Mouse (Mus musculus): ENCODE data around the gene A630001G21Rik. TPM values are rescaled to one million over a fixed set of nuclear protein-coding genes. Genes with fewer than 3 reads are reported as not detected.
"Not testable (repeated sequence)": the region's sequence is repeated elsewhere in the genome, so short reads cannot be mapped to it uniquely, and the experiment has no call there.

The A630001G21Rik gene
- 1.4 and 2.3 TPM in 2 replicates for polyA plus RNA-seq (2014; fragmentation: Nextera tagmentation; extraction: Ambion mirVana)

GRCm38 (mm10) chr1:85778436-85778835 is at the start of gene A630001G21Rik:
Gene A630001G21Rik, minus strand, starts transcription at chr1:85778643.
- H3K27me3 ChIP-seq (ENCODE audit: control insufficient read depth, insufficient read depth, low read length) = no peaks in the 10 kb centered on the region
- no peak within 1 kb of the TSS for H3K9ac ChIP-seq (ENCODE audit: low read depth, low read length)
- DNase-seq (ENCODE audit: low spot score) (no peak), ATAC-seq (ENCODE audit: low FRiP score) (no peak)
- H3K27ac ChIP-seq (ENCODE audit: low read depth, low read length) = no peak within 1 kb of the TSS
- 88% methylated on average over 4 of the region's 4 CpGs for WGBS
- no peaks in the 10 kb centered on the region for H3K36me3 ChIP-seq (ENCODE audit: control insufficient read depth, insufficient read depth, low read length)
- no peak within 1 kb of the TSS for H3K4me2 ChIP-seq (replicated peaks; ENCODE audit: low read depth, low read length)
- H3K9me3 ChIP-seq (ENCODE audit: control insufficient read depth, low read length) = no peaks in the 10 kb centered on the region
- H3K4me3 ChIP-seq (ENCODE audit: low read depth, low read length) = no peak within 1 kb of the TSS
- no peaks in the 10 kb centered on the region for H3K4me1 ChIP-seq (replicated peaks; ENCODE audit: control insufficient read depth, insufficient read depth, low read length)

GRCm38 (mm10) chr1:85827166-85827565 is 48.7 kb upstream of the A630001G21Rik start:
- 91% methylated on average over 5 of the region's 5 CpGs for WGBS
- no peak overlapping the region for H3K9ac ChIP-seq (ENCODE audit: low read depth, low read length)
- no peaks in the 10 kb centered on the region for H3K9me3 ChIP-seq (ENCODE audit: control insufficient read depth, low read length)
- ATAC-seq (ENCODE audit: low FRiP score) (no peak), DNase-seq (ENCODE audit: low spot score) (no peak)
- H3K4me3 ChIP-seq (ENCODE audit: low read depth, low read length) = no peak overlapping the region
- no peak overlapping the region for H3K27ac ChIP-seq (ENCODE audit: low read depth, low read length)
- H3K27me3 ChIP-seq (ENCODE audit: control insufficient read depth, insufficient read depth, low read length) = no peaks in the 10 kb centered on the region
- H3K36me3 ChIP-seq (ENCODE audit: control insufficient read depth, insufficient read depth, low read length) = 0 out of 2 replicates have a peak, but pooled peaks cover 3% of the 10 kb centered on the region
- no peak overlapping the region for H3K4me2 ChIP-seq (replicated peaks; ENCODE audit: low read depth, low read length)
- no peaks in the 10 kb centered on the region for H3K4me1 ChIP-seq (replicated peaks; ENCODE audit: control insufficient read depth, insufficient read depth, low read length)

- Histone ChIP-seq H3K36me3 (ENCODE audit: control insufficient read depth, insufficient read depth, low read length) (peaks cover 6% of the 10 kb centered on the region; the same call in 1 of the 2 replicates), H3K9ac (ENCODE audit: low read depth, low read length) (no peak overlapping the region), H3K9me3 (ENCODE audit: control insufficient read depth, low read length) (no peaks in the 10 kb centered on the region), H3K27ac (ENCODE audit: low read depth, low read length) (no peak overlapping the region), H3K4me1 (replicated peaks; ENCODE audit: control insufficient read depth, insufficient read depth, low read length) (no peaks in the 10 kb centered on the region), H3K4me3 (ENCODE audit: low read depth, low read length) (no peak overlapping the region), H3K4me2 (replicated peaks; ENCODE audit: low read depth, low read length) (no peak overlapping the region), H3K27me3 (ENCODE audit: control insufficient read depth, insufficient read depth, low read length) (no peaks in the 10 kb centered on the region)
- no peak for DNase-seq (ENCODE audit: low spot score)
- WGBS = 87% methylated on average over 3 of the region's 3 CpGs
- ATAC-seq (ENCODE audit: low FRiP score) = no peak
These were observed 46.5 kb upstream of the A630001G21Rik start for GRCm38 (mm10) chr1:85824905-85825304.

- H3K4me3 ChIP-seq (ENCODE audit: low read depth, low read length) = no peak overlapping the region
- peaks cover 8% of the 10 kb centered on the region; the same call in 1 of the 2 replicates for H3K36me3 ChIP-seq (ENCODE audit: control insufficient read depth, insufficient read depth, low read length)
- no peaks in the 10 kb centered on the region for H3K4me1 ChIP-seq (replicated peaks; ENCODE audit: control insufficient read depth, insufficient read depth, low read length)
- H3K4me2 ChIP-seq (replicated peaks; ENCODE audit: low read depth, low read length) = no peak overlapping the region
- no peaks in the 10 kb centered on the region for H3K9me3 ChIP-seq (ENCODE audit: control insufficient read depth, low read length)
- 94% methylated on average over 8 of the region's 8 CpGs for WGBS
- H3K27me3 ChIP-seq (ENCODE audit: control insufficient read depth, insufficient read depth, low read length) = no peaks in the 10 kb centered on the region
- no peak overlapping the region for H3K27ac ChIP-seq (ENCODE audit: low read depth, low read length)
- no peak for ATAC-seq (ENCODE audit: low FRiP score)
- DNase-seq (ENCODE audit: low spot score) = no peak
- H3K9ac ChIP-seq (ENCODE audit: low read depth, low read length) = no peak overlapping the region
These were observed 43.8 kb upstream of the A630001G21Rik start for GRCm38 (mm10) chr1:85822239-85822638.

GRCm38 (mm10) chr1:85819695-85820094 is 41.3 kb upstream of the A630001G21Rik start:
- Histone ChIP-seq H3K27me3 (ENCODE audit: control insufficient read depth, insufficient read depth, low read length) (no peaks in the 10 kb centered on the region), H3K4me3 (ENCODE audit: low read depth, low read length) (no peak overlapping the region), H3K36me3 (ENCODE audit: control insufficient read depth, insufficient read depth, low read length) (peaks cover 8% of the 10 kb centered on the region; the same call in 1 of the 2 replicates), H3K27ac (ENCODE audit: low read depth, low read length) (no peak overlapping the region), H3K4me2 (replicated peaks; ENCODE audit: low read depth, low read length) (no peak overlapping the region), H3K9me3 (ENCODE audit: control insufficient read depth, low read length) (no peaks in the 10 kb centered on the region), H3K4me1 (replicated peaks; ENCODE audit: control insufficient read depth, insufficient read depth, low read length) (no peaks in the 10 kb centered on the region), H3K9ac (ENCODE audit: low read depth, low read length) (no peak overlapping the region)
- no peak for DNase-seq (ENCODE audit: low spot score)
- ATAC-seq (ENCODE audit: low FRiP score) = no peak
- WGBS = 97% methylated on average over 1 of the region's 1 CpGs

DNA sequence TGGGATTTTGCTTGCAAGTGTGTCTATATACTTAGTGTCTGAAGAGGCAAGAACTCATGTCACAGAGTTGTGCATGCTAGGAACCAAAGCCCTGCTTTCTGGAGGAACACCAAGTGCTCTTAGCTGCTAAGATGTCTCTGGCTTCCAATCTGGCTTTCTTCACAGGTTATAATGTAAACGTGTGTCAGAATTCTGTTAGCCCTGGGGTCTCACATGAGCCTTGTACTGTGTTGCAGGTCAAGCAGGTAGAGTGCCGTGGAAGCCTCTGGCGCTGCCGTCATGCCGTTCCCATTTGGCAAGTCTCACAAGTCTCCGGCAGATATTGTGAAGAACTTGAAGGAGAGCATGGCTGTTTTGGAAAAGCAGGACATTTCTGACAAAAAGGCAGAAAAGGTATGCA is 39.7 kb upstream of the A630001G21Rik start:
- DNase-seq (ENCODE audit: low spot score) (no peak), ATAC-seq (ENCODE audit: low FRiP score) (no peak)
- Histone ChIP-seq H3K27me3 (ENCODE audit: control insufficient read depth, insufficient read depth, low read length) (no peaks in the 10 kb centered on the region), H3K9me3 (ENCODE audit: control insufficient read depth, low read length) (no peaks in the 10 kb centered on the region), H3K36me3 (ENCODE audit: control insufficient read depth, insufficient read depth, low read length) (peaks cover 6% of the 10 kb centered on the region; the same call in 1 of the 2 replicates), H3K4me1 (replicated peaks; ENCODE audit: control insufficient read depth, insufficient read depth, low read length) (no peaks in the 10 kb centered on the region), H3K4me3 (ENCODE audit: low read depth, low read length) (no peak overlapping the region), H3K27ac (ENCODE audit: low read depth, low read length) (no peak overlapping the region), H3K9ac (ENCODE audit: low read depth, low read length) (no peak overlapping the region), H3K4me2 (replicated peaks; ENCODE audit: low read depth, low read length) (no peak overlapping the region)
- 95% methylated on average over 6 of the region's 6 CpGs for WGBS

DNA sequence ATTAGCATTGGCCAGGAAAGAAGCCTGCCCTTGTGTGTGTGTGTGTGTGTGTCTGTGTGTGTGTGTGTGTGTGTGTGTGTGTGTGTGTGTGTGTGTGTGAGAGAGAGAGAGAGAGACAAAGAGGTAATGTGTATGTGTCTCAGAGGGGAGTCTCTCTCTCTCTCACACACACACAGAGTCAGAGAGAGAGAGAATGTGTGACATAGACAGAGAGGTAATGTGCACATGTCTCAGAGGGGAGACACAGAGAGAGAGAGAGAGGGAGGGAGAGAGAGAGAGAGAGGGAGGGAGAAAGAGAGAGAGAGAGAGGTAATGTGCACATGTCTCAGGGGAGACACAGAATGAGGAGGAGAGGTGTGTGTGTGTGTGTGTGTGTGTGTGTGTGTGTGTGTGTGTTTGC is 35.8 kb upstream of the A630001G21Rik start:
- H3K4me1 ChIP-seq (replicated peaks; ENCODE audit: control insufficient read depth, insufficient read depth, low read length); H3K4me2 ChIP-seq (replicated peaks; ENCODE audit: low read depth, low read length); H3K9me3 ChIP-seq (ENCODE audit: control insufficient read depth, low read length); H3K27ac ChIP-seq (ENCODE audit: low read depth, low read length); H3K36me3 ChIP-seq (ENCODE audit: control insufficient read depth, insufficient read depth, low read length); ATAC-seq (ENCODE audit: low FRiP score); H3K9ac ChIP-seq (ENCODE audit: low read depth, low read length); H3K27me3 ChIP-seq (ENCODE audit: control insufficient read depth, insufficient read depth, low read length); DNase-seq (ENCODE audit: low spot score); H3K4me3 ChIP-seq (ENCODE audit: low read depth, low read length): not testable (repeated sequence)

DNA sequence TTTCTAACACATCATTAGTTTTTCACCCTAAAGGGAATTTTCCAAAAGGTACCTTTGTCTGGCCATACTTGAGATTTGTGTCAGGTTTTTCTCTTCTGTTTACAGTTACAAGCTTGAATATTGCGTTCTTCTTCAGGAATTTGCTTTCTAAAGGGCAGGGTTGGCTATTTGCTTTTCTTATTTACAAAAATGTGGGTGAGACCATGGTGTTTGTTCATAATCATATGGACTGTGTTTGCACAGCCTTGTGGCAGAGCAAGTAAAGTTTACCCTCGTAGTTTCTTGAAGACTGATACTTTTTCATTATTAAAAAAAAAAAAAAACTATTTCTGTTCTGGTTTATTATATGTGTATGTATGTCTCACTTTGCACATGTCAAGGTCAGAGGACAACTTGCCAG is 32.3 kb upstream of the A630001G21Rik start:
- Histone ChIP-seq H3K27me3 (ENCODE audit: control insufficient read depth, insufficient read depth, low read length) (no peaks in the 10 kb centered on the region), H3K4me1 (replicated peaks; ENCODE audit: control insufficient read depth, insufficient read depth, low read length) (no peaks in the 10 kb centered on the region), H3K27ac (ENCODE audit: low read depth, low read length) (no peak overlapping the region), H3K9me3 (ENCODE audit: control insufficient read depth, low read length) (no peaks in the 10 kb centered on the region), H3K9ac (ENCODE audit: low read depth, low read length) (no peak overlapping the region), H3K4me2 (replicated peaks; ENCODE audit: low read depth, low read length) (no peak overlapping the region), H3K4me3 (ENCODE audit: low read depth, low read length) (no peak overlapping the region), H3K36me3 (ENCODE audit: control insufficient read depth, insufficient read depth, low read length) (no peaks in the 10 kb centered on the region)
- WGBS = 92% methylated on average over 2 of the region's 2 CpGs
- no peak for ATAC-seq (ENCODE audit: low FRiP score)
- DNase-seq (ENCODE audit: low spot score) = no peak

DNA sequence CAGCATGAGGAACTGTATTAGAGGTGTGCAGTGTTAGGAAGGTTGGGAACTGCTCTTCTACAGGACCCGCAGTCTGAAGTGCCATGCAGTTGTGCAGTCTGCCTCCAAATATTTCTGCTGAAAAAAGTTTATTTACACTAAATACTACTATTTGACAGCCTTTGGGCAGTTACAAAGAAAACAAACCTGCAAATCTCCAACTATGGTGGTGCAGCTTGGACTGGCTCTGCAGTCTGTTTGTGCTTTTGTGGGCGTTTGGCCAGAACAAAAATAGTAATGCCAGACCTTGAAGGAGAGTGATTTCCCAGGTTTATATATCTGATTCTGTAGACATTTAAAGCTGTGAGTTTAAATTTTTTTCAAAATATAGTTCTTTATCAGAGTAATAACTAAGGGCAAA is 31.9 kb upstream of the A630001G21Rik start:
- H3K36me3 ChIP-seq (ENCODE audit: control insufficient read depth, insufficient read depth, low read length) = no peaks in the 10 kb centered on the region
- no peak overlapping the region for H3K4me3 ChIP-seq (ENCODE audit: low read depth, low read length)
- no peak overlapping the region for H3K4me2 ChIP-seq (replicated peaks; ENCODE audit: low read depth, low read length)
- H3K9ac ChIP-seq (ENCODE audit: low read depth, low read length) = no peak overlapping the region
- H3K27ac ChIP-seq (ENCODE audit: low read depth, low read length) = no peak overlapping the region
- H3K9me3 ChIP-seq (ENCODE audit: control insufficient read depth, low read length) = no peaks in the 10 kb centered on the region
- H3K27me3 ChIP-seq (ENCODE audit: control insufficient read depth, insufficient read depth, low read length) = no peaks in the 10 kb centered on the region
- DNase-seq (ENCODE audit: low spot score) = no peak
- no peak for ATAC-seq (ENCODE audit: low FRiP score)
- no peaks in the 10 kb centered on the region for H3K4me1 ChIP-seq (replicated peaks; ENCODE audit: control insufficient read depth, insufficient read depth, low read length)
- 89% methylated on average over 2 of the region's 2 CpGs for WGBS

Measured in hindbrain, embryonic 11.5 days (tissue).